Mouse (Mus musculus) splenic B cell, adult 2 months (primary cell): ENCODE measurements around the gene Gm20388.

Experiments used
- DNase-seq: peaks from one replicate; pipeline ENCODE4 v3.0.0-alpha.2; 2011; ENCODE audit warnings: low read depth, low spot score
- H3K27me3 ChIP-seq: 2 replicates; pipeline ENCODE4 v1.6.1; 2012; ENCODE audit warnings: mild to moderate bottlenecking, low read length, moderate library complexity, mixed read lengths; ENCODE audit not compliant: control insufficient read depth, poor library complexity, insufficient read depth, severe bottlenecking
- H3K36me3 ChIP-seq: 2 replicates; pipeline ENCODE4 v1.6.1; 2012; ENCODE audit warnings: mild to moderate bottlenecking, low read length, moderate library complexity, mixed read lengths; ENCODE audit not compliant: control insufficient read depth, poor library complexity, insufficient read depth, severe bottlenecking

Gm20388 gene

DNA sequence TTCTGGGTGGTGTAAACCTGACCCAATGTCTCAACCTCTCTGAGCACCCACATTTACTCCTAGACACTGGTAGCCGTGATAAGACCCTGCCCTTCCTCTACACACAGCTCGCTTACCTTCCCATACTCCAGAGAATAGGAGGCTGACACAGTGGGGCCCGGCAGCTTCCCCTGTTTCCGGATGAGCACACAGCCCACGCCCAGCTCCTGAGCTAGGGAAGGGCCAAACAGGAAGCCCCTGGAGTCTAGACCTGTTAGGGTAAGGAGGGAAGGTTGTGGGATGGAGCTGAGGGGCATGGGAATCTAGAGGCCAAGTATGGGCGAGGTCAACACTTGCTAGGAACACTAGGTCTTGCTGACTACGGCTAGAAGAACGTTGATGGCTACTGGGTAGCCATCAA is 2664.6 kb downstream of the Gm20388 start:
- Histone ChIP-seq H3K27me3 (no peaks in the 10 kb centered on the region), H3K36me3 (peaks cover 9% of the 10 kb centered on the region; the same call in 1 of the 2 replicates)
- no peak for DNase-seq

GRCm38 (mm10) chr8:122575735-122576647 is 2665.3 kb downstream of the Gm20388 start:
- no peaks in the 10 kb centered on the region for H3K27me3 ChIP-seq
- DNase-seq, result no peak
- peaks cover 9% of the 10 kb centered on the region; the same call in 1 of the 2 replicates for H3K36me3 ChIP-seq

- H3K27me3 ChIP-seq, result no peaks in the 10 kb centered on the region
- peak; percentile 96 for DNase-seq
- H3K36me3 ChIP-seq, result peaks cover 8% of the 10 kb centered on the region; the same call in 1 of the 2 replicates
Observed at GRCm38 (mm10) chr8:122576648-122577022, 2666.0 kb downstream of the Gm20388 start, which contains the start of gene Aprt. Aprt (minus strand) TSS chr8:122576909.

- no peak for DNase-seq
- H3K27me3 ChIP-seq, result no peaks in the 10 kb centered on the region
- H3K36me3 ChIP-seq, result 0 out of 2 replicates have a peak, but pooled peaks cover 5% of the 10 kb centered on the region
Observed at GRCm38 (mm10) chr8:122577116-122577515, 2666.5 kb downstream of the Gm20388 start.

- Histone ChIP-seq H3K36me3 (0 out of 2 replicates have a peak, but pooled peaks cover 2% of the 10 kb centered on the region), H3K27me3 (no peaks in the 10 kb centered on the region)
- DNase-seq, result no peak
Observed at GRCm38 (mm10) chr8:122579196-122579595, 2668.6 kb downstream of the Gm20388 start.

DNA sequence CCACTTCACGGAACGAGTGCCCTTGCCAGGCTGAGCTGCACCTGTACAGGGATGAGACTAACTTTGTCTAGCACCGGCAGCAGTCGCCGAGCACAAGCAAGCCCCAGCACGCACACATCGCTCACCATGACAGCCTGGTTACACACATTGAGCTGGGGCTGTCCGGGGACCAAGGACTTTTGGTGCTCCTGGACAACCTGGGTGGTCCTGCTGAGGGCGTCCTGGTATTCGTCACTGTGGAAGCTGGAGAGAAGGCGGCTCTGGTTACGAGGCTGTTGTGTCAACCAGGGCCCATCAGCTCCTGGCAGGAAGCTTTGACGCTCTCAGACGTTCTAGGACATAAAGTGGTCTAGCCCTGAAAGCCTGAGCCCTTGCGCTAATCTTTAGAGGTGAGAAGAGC is 2670.3 kb downstream of the Gm20388 start:
- H3K27me3 ChIP-seq, result no peaks in the 10 kb centered on the region
- H3K36me3 ChIP-seq, result no peaks in the 10 kb centered on the region
- DNase-seq, result no peak

- DNase-seq, result no peak
- Histone ChIP-seq H3K36me3 (no peaks in the 10 kb centered on the region), H3K27me3 (no peaks in the 10 kb centered on the region)
Observed at GRCm38 (mm10) chr8:122584981-122585380, 2674.3 kb downstream of the Gm20388 start.

GRCm38 (mm10) chr8:122585411-122585891 is 2674.8 kb downstream of the Gm20388 start:
- H3K36me3 ChIP-seq, result no peaks in the 10 kb centered on the region
- DNase-seq, result no peak
- no peaks in the 10 kb centered on the region for H3K27me3 ChIP-seq

DNA sequence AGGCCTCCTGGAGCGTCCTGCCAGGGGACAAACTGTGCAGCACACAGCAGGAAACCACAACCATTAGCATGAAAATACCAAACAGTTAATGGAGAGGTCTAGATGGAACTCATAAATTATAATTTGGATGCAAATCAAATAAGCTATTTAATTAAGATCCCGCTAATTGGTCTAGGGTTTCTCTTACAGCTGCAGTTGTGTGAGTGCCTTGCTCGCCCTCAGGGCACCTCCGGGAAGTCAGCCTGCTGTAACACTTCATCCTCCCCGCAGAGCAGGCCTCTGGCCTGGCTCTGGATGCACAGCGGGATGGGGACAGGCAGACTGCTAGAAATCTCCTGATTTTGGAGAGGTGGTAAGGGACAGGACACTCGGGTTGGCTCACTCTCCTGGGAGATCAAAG is 2675.5 kb downstream of the Gm20388 start:
- no peak for DNase-seq
- Histone ChIP-seq H3K36me3 (no peaks in the 10 kb centered on the region), H3K27me3 (no peaks in the 10 kb centered on the region)

GRCm38 (mm10) chr8:122586749-122587148 is 2676.1 kb downstream of the Gm20388 start:
- no peak for DNase-seq
- Histone ChIP-seq H3K36me3 (peaks cover 2% of the 10 kb centered on the region), H3K27me3 (no peaks in the 10 kb centered on the region)

GRCm38 (mm10) chr8:122593240-122593639 is 2682.6 kb downstream of the Gm20388 start:
- no peaks in the 10 kb centered on the region for H3K27me3 ChIP-seq
- H3K36me3 ChIP-seq, result peaks cover 2% of the 10 kb centered on the region
- no peak for DNase-seq

DNA sequence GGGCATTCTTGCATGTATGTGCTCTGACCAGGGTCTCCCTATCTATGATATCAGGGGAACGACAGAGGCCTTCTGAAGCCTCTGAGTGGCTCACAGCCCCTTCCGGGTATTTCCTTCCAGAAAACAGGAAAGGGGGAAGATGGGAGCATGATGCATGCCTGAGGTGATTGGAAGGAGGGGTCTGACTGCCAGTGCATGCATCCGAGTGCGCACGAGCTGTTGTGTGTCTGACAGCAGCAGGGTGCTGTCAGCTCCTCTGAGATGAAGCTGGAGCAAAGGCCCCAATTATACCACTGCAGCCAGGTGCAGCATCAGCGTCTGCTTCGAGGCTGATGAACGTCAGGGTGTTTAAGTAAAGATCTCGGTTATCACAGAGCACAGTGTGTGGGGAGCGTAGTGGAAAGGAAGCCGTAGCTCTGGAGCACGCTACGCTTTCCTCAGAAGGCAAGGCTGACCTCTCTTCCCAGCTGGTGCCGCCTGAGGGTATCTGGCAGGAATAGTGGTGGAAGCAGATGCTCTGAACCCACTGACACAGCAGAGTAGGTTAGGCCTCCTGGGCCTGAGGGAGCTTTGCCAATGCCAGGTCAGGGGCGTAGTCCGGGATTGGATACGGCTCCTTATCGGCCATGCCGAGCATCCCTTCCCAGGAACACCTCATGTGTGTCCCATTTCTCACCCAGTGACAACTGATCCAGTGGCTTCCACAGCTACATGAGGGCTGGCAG is 2683.3 kb downstream of the Gm20388 start:
- DNase-seq, result no peak
- H3K36me3 ChIP-seq, result peaks cover 2% of the 10 kb centered on the region
- H3K27me3 ChIP-seq, result no peaks in the 10 kb centered on the region

- no peak for DNase-seq
- Histone ChIP-seq H3K27me3 (no peaks in the 10 kb centered on the region), H3K36me3 (peaks cover 2% of the 10 kb centered on the region)
Observed at GRCm38 (mm10) chr8:122596031-122596430, 2685.4 kb downstream of the Gm20388 start.

- Histone ChIP-seq H3K36me3 (no peaks in the 10 kb centered on the region; the same call in none of the 2 replicates), H3K27me3 (no peaks in the 10 kb centered on the region)
- no peak for DNase-seq
Observed at GRCm38 (mm10) chr8:122600666-122601065, 2690.0 kb downstream of the Gm20388 start.

GRCm38 (mm10) chr8:122604640-122605039 is 2694.0 kb downstream of the Gm20388 start:
- no peak for DNase-seq
- Histone ChIP-seq H3K27me3 (no peaks in the 10 kb centered on the region), H3K36me3 (no peaks in the 10 kb centered on the region; the same call in none of the 2 replicates)
